In genomic region chr11:20592010-20592409, GRCm38 (mm10) we compare ENCODE assay signal across 9 mouse cellular contexts. TPM values are rescaled to one million over a fixed set of nuclear protein-coding genes. Genes with fewer than 3 reads are reported as not detected.
DNase-seq lines count a peak whose midpoint lies in the region; TF ChIP-seq lines count a peak whose summit lies in the region.
"Had no signal": no experiment of that assay in that cellular context is flagged by ENCODE, and none has a peak within 500 bp of the region (broad histone marks: within the 10 kb centered on the region; RNA-seq: fewer than 3 reads in every experiment).

No protein-coding gene starts in this region.

- no peak for TF ChIP-seq EP300 in CH12.LX (IDR thresholded peaks at IDR 0.05; ENCODE audit: low read length)

- H3K4me1 ChIP-seq in kidney, adult 2 months (ENCODE audit: control insufficient read depth, insufficient read depth, low read length): no peaks in the 10 kb centered on the region
- peaks cover 6 to 15% of the 10 kb centered on the region in 2 experiments for H3K4me1 ChIP-seq in CH12.LX (ENCODE audit: control insufficient read depth in 1 of 2, insufficient read depth in 2 of 2)
- H3K4me1 ChIP-seq in small intestine, adult 2 months (ENCODE audit: control insufficient read depth, insufficient read depth, insufficient read length, low read length): no peaks in the 10 kb centered on the region
- peaks cover 15% of the 10 kb centered on the region for H3K4me1 ChIP-seq in limb, embryonic 10.5 days

- peak; percentile 25 for DNase-seq in kidney, adult 2 months
- DNase-seq in kidney, adult 11 months: no peak
- peak; percentile 42 for DNase-seq in CH12.LX (ENCODE audit: extremely low read depth)
- DNase-seq in adrenal gland, postnatal 36 days: peak; percentile 10 to 35
- DNase-seq in limb, embryonic 10.5 days (ENCODE audit: low spot score): no peak
- DNase-seq in frontal cortex, adult 2 months (ENCODE audit: extremely low spot score in 1 of 2, low spot score in 1 of 2): no peak
- no peak for DNase-seq in cerebellum, adult 9-11 months

- H3K4me2 ChIP-seq in CH12.LX (ENCODE audit: insufficient read depth, low read depth, poor library complexity, severe bottlenecking): no peak overlapping the region
- H3K4me2 ChIP-seq: embryonic facial prominence, embryonic 13.5 days had no signal

- H3K9me3 ChIP-seq in CH12.LX (replicated peaks; ENCODE audit: low read length): no peaks in the 10 kb centered on the region
- no peaks in the 10 kb centered on the region for H3K9me3 ChIP-seq in limb, embryonic 10.5 days (replicated peaks)
- H3K9me3 ChIP-seq: embryonic facial prominence, embryonic 13.5 days had no signal

- no peak overlapping the region for H3K9ac ChIP-seq in CH12.LX (ENCODE audit: insufficient read depth, low read depth)
- H3K9ac ChIP-seq: embryonic facial prominence, embryonic 13.5 days had no signal

- no peaks in the 10 kb centered on the region for H3K27me3 ChIP-seq in kidney, adult 2 months (replicated peaks; ENCODE audit: control insufficient read depth, insufficient read depth, low read length)
- no peaks in the 10 kb centered on the region for H3K27me3 ChIP-seq in CH12.LX (replicated peaks)
- no peaks in the 10 kb centered on the region for H3K27me3 ChIP-seq in small intestine, adult 2 months (ENCODE audit: control insufficient read depth, insufficient read depth, low read length)
- H3K27me3 ChIP-seq in limb, embryonic 10.5 days (ENCODE audit: low read depth, poor library complexity, severe bottlenecking): no peaks in the 10 kb centered on the region
- H3K27me3 ChIP-seq: embryonic facial prominence, embryonic 13.5 days had no signal

- no peak overlapping the region for H3K27ac ChIP-seq in kidney, adult 2 months (ENCODE audit: insufficient read depth, low read depth, low read length)
- H3K27ac ChIP-seq in CH12.LX (ENCODE audit: insufficient read depth, low read depth): no peak overlapping the region
- H3K27ac ChIP-seq in small intestine, adult 2 months (ENCODE audit: insufficient read depth, low read depth, low read length): no peak overlapping the region
- H3K27ac ChIP-seq in limb, embryonic 10.5 days: no peak overlapping the region
- H3K27ac ChIP-seq: embryonic facial prominence, embryonic 13.5 days had no signal

- TF ChIP-seq RAD21 in CH12.LX (IDR thresholded peaks at IDR 0.05; ENCODE audit: low read depth, low read length): peak; percentile 33

- TF ChIP-seq CTCF in kidney, adult 2 months (conservative IDR thresholded peaks at IDR 0.05; ENCODE audit: insufficient read depth, insufficient read length, low read depth, low read length): peak; percentile 30; the same call in 1 of the 2 replicates
- TF ChIP-seq CTCF in CH12.LX (conservative IDR thresholded peaks at IDR 0.05 in 1 of 2, IDR thresholded peaks at IDR 0.05 in 1 of 2; ENCODE audit: low read depth in 2 of 2, low read length in 2 of 2): peak in 1 of 2 experiments; percentile 52; a peak in 2 of 4 replicates
- TF ChIP-seq CTCF in small intestine, adult 2 months (IDR thresholded peaks at IDR 0.05; ENCODE audit: extremely low read depth, insufficient read length, insufficient replicate concordance, low read depth, low read length): peak; percentile 39; the same call in 1 of the 2 replicates

- dilution Hi-C loops in CH12.LX (cut with MboI; ENCODE audit: extremely low pct_ligation_motif_present, extremely low pct_unique_long_range_greater_than_20kb, low sequenced_read_pairs): no loop called here

- H3K36me3 ChIP-seq in kidney, adult 2 months (ENCODE audit: control insufficient read depth, insufficient read depth, low read length): no peaks in the 10 kb centered on the region
- H3K36me3 ChIP-seq in CH12.LX (replicated peaks in 1 of 2; ENCODE audit: control insufficient read depth in 1 of 2, insufficient read depth in 1 of 2, low read length in 1 of 2): peaks cover 0 to 5% of the 10 kb centered on the region in 2 experiments
- no peaks in the 10 kb centered on the region for H3K36me3 ChIP-seq in small intestine, adult 2 months (ENCODE audit: control insufficient read depth, insufficient read depth, low read length)
- no peaks in the 10 kb centered on the region for H3K36me3 ChIP-seq in limb, embryonic 10.5 days
- H3K36me3 ChIP-seq: embryonic facial prominence, embryonic 13.5 days had no signal

- 74% methylated on average over 3 of the region's 3 CpGs for WGBS in kidney, adult 2 months
- 82% methylated on average over 3 of the region's 3 CpGs for WGBS in small intestine, adult 2 months
- WGBS in limb, embryonic 10.5 days: 68% methylated on average over 3 of the region's 3 CpGs

- TF ChIP-seq POLR2A in kidney, adult 2 months (IDR thresholded peaks at IDR 0.05; ENCODE audit: low read depth, low read length): no peak
- TF ChIP-seq POLR2A in CH12.LX (IDR thresholded peaks at IDR 0.05; ENCODE audit: low read depth, low read length): no peak
- TF ChIP-seq POLR2A in small intestine, adult 2 months (IDR thresholded peaks at IDR 0.05; ENCODE audit: low read depth, low read length): no peak

- in situ Hi-C loops in CH12.LX (cut with MboI; ENCODE audit: low pct_ligation_motif_present, low pct_unique_long_range_greater_than_20kb, low sequenced_read_pairs): no loop called here

- no peak overlapping the region for H3K4me3 ChIP-seq in kidney, adult 2 months (ENCODE audit: insufficient read depth, low read depth, low read length)
- H3K4me3 ChIP-seq in CH12.LX (replicated peaks in 1 of 3; ENCODE audit: low read depth in 2 of 3, low read length in 2 of 3, poor library complexity in 1 of 3): no peak overlapping the region
- no peak overlapping the region for H3K4me3 ChIP-seq in small intestine, adult 2 months (ENCODE audit: low read depth, low read length)
- no peak overlapping the region for H3K4me3 ChIP-seq in limb, embryonic 10.5 days
- H3K4me3 ChIP-seq: embryonic facial prominence, embryonic 13.5 days had no signal

- no peaks in the 10 kb centered on the region for H3K79me2 ChIP-seq in CH12.LX (replicated peaks; ENCODE audit: control insufficient read depth, extremely low read depth, insufficient read depth, poor library complexity, severe bottlenecking)

TF ChIP-seq in CH12.LX, 34 proteins besides CTCF, POLR2A, EP300 and RAD21:
- TF ChIP-seq SMC3 (IDR thresholded peaks at IDR 0.05; ENCODE audit: low read depth, low read length) (peak; percentile 59), ZMIZ1 (IDR thresholded peaks at IDR 0.05; ENCODE audit: low read depth, low read length) (no peak)

RNA-seq across cellular contexts. Expression of gene Sertad2, which starts 49.0 kb away (rescaled TPM):
- polyA plus RNA-seq in kidney, adult 2 months (2012; rRNA removed): 24.9 and 33.6 TPM in 2 replicates
- 5.2 and 6.0 TPM in 2 replicates for total RNA-seq in CH12.LX (2012; rRNA removed)
- total RNA-seq in CH12.LX (2014; rRNA removed): 5.9 TPM in 2 replicates
- polyA plus RNA-seq in CH12.LX (2012; ENCODE audit: insufficient read length, low read depth): 10.3 and 13.1 TPM in 2 replicates
- 10 to 100 TPM; 11.1 to 14.2 TPM for total RNA-seq in adrenal gland, postnatal 36 days (2021)
- 31.2 and 47.8 TPM in 2 replicates for polyA plus RNA-seq in small intestine, adult 2 months (2012; rRNA removed)
- polyA plus RNA-seq in limb, embryonic 10.5 days (2016; fragmentation: Nextera tagmentation; extraction: Ambion mirVana): 20.5 and 27.0 TPM in 2 replicates
- polyA plus RNA-seq in frontal cortex, adult 2 months (2012; rRNA removed): 17.6 and 19.5 TPM in 2 replicates

Comparison
In these comparisons a context has a peak if more than half of its experiments do, and no peak if none do; other contexts are left out.
1. DNase-seq: peak in kidney, adult 2 months (single experiment), CH12.LX (single experiment) and adrenal gland, postnatal 36 days (2 of 2); none in kidney, adult 11 months (single experiment), limb, embryonic 10.5 days (single experiment), frontal cortex, adult 2 months (0 of 2) and cerebellum, adult 9-11 months (single experiment).